Mouse (Mus musculus): Measurements from ENCODE around the gene Olfr49. TPM values are rescaled to one million over a fixed set of nuclear protein-coding genes. Genes with fewer than 3 reads are reported as not detected.
"Not testable (repeated sequence)": the region's sequence is repeated elsewhere in the genome, so short reads cannot be mapped to it uniquely, and the experiment has no call there.

The Olfr49 gene
- polyA plus RNA-seq, 1 experiment from 2014 or later = not detected

DNA sequence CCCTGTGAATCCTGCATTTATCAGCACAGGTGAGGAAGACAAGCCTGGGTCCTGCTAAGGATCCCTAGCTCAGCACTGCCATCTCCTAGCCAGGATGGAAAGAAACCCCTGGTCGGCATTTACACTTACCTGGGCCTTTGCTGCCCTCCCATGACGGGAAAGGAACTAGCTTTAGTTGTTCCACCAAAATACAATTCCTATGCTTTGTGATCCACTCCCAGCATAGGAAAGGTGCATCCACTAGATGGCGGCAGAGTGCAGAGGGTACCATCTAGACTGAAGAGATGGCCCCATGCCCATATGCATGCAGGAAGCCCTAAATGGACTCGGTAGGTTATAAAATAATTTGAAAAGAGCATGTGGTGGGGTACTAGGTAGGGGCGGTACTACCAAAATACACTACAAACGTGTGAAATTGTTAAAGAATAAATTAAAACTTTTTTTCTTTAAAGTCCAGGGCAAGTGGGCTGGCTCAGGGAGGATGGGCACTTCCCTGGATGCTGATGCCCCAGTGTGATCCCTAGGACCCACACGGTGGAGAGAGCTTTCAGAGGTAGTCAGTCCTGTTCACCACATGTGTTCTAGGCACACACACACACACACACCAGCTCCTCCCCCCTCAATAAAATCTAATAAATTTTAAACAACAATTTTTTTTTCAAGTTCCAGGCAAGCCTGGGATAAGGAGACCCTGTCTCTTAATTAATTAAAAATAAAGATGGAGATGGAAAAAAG lies 45.6 kb downstream of the Olfr49 start:
- peak; percentile 71 for ATAC-seq
- Histone ChIP-seq H3K9me3 (no peaks in the 10 kb centered on the region), H3K27ac (0 out of 2 replicates have a peak overlapping the region, but pooled peaks have one; percentile 14), H3K27me3 (no peaks in the 10 kb centered on the region), H3K4me1 (replicated peaks) (peaks cover 12% of the 10 kb centered on the region), H3K9ac (replicated peaks) (no peak overlapping the region), H3K4me2 (replicated peaks) (no peak overlapping the region), H3K36me3 (peaks cover 41% of the 10 kb centered on the region), H3K4me3 (replicated peaks) (no peak overlapping the region)
- 21% methylated on average over 7 of the region's 7 CpGs for WGBS

GRCm38 (mm10) chr14:54236881-54237280 lies 47.9 kb downstream of the Olfr49 start:
- no peaks in the 10 kb centered on the region for H3K9me3 ChIP-seq
- whole genome bisulfite sequencing = 95% methylated on average over 5 of the region's 5 CpGs
- no peaks in the 10 kb centered on the region for H3K27me3 ChIP-seq

GRCm38 (mm10) chr14:54235825-54236540 lies 48.8 kb downstream of the Olfr49 start:
- peaks cover 20% of the 10 kb centered on the region for H3K36me3 ChIP-seq
- H3K4me3 ChIP-seq (replicated peaks) = no peak overlapping the region
- no peak overlapping the region for H3K9ac ChIP-seq (replicated peaks)
- no peak overlapping the region for H3K4me2 ChIP-seq (replicated peaks)
- H3K9me3 ChIP-seq = no peaks in the 10 kb centered on the region
- WGBS = 84% methylated on average over 5 of the region's 5 CpGs
- H3K27me3 ChIP-seq = no peaks in the 10 kb centered on the region
- H3K27ac ChIP-seq = no peak overlapping the region
- no peak for ATAC-seq
- H3K4me1 ChIP-seq (replicated peaks) = peaks cover 22% of the 10 kb centered on the region

More at GRCm38 (mm10) chr14:54236881-54237280, 47.9 kb downstream of the Olfr49 start:
- ATAC-seq = no peak
- Histone ChIP-seq H3K36me3 (peaks cover 29% of the 10 kb centered on the region), H3K4me3 (replicated peaks) (no peak overlapping the region), H3K4me1 (replicated peaks) (peaks cover 16% of the 10 kb centered on the region), H3K9ac (replicated peaks) (no peak overlapping the region), H3K4me2 (replicated peaks) (no peak overlapping the region), H3K27ac (no peak overlapping the region)

DNA sequence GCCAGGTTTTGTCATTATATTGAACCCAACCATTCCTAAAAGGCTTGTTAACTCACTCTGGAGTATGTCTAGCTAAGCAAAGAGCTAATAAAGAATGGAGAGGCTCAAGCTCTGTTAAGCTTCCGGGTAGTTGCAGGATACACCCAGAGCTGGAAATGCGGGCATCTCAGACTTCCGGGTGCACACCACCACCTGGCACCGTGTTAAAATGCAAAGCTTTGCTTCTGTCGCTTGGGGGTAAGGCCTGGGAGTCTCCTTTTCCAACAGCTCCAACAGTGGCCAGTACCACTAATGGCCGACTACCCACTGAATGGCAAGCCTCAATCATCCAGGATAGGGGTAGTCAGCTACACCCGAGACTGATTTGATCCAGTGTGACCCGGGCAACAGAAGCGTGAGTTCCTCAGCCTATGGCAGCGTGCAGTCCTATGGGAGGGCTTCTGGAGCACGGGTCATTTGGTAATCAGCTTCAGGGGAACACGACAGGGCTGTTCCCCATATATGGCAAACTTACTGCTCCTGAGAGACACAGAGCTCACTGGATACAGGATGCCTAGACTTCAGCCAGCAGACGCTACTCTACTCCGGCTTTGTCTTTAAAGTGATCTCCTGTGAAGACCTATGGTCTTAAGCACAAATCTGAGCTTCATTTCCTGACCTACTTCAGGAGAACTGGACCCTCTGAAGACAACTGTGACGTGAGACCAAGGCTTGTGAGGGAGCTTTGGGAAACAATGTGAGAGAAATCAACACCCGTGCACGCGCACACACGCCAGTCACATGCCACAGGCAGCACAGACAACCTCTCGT lies 50.3 kb downstream of the Olfr49 start:
- Histone ChIP-seq H3K4me3 (replicated peaks) (no peak overlapping the region), H3K9ac (replicated peaks) (0 out of 2 replicates have a peak overlapping the region, but pooled peaks have one; percentile 5), H3K9me3 (no peaks in the 10 kb centered on the region), H3K4me1 (replicated peaks) (peaks cover 27% of the 10 kb centered on the region), H3K36me3 (peaks cover 14% of the 10 kb centered on the region), H3K4me2 (replicated peaks) (no peak overlapping the region), H3K27ac (no peak overlapping the region), H3K27me3 (no peaks in the 10 kb centered on the region)
- 79% methylated on average over 20 of the region's 20 CpGs for WGBS
- ATAC-seq = no peak

- 82% methylated on average over 16 of the region's 16 CpGs for WGBS
- H3K9me3 ChIP-seq = no peaks in the 10 kb centered on the region
- 0 out of 2 replicates have a peak overlapping the region, but pooled peaks have one; percentile 10 for H3K9ac ChIP-seq (replicated peaks)
- ATAC-seq = no peak
- H3K36me3 ChIP-seq = peaks cover 14% of the 10 kb centered on the region
- peak overlapping the region; percentile 62; the same call in 1 of the 2 replicates for H3K27ac ChIP-seq
- H3K27me3 ChIP-seq = no peaks in the 10 kb centered on the region
- no peak overlapping the region for H3K4me3 ChIP-seq (replicated peaks)
- H3K4me1 ChIP-seq (replicated peaks) = peaks cover 35% of the 10 kb centered on the region
- H3K4me2 ChIP-seq (replicated peaks) = no peak overlapping the region
Observed at GRCm38 (mm10) chr14:54233559-54234143, 51.1 kb downstream of the Olfr49 start.

DNA sequence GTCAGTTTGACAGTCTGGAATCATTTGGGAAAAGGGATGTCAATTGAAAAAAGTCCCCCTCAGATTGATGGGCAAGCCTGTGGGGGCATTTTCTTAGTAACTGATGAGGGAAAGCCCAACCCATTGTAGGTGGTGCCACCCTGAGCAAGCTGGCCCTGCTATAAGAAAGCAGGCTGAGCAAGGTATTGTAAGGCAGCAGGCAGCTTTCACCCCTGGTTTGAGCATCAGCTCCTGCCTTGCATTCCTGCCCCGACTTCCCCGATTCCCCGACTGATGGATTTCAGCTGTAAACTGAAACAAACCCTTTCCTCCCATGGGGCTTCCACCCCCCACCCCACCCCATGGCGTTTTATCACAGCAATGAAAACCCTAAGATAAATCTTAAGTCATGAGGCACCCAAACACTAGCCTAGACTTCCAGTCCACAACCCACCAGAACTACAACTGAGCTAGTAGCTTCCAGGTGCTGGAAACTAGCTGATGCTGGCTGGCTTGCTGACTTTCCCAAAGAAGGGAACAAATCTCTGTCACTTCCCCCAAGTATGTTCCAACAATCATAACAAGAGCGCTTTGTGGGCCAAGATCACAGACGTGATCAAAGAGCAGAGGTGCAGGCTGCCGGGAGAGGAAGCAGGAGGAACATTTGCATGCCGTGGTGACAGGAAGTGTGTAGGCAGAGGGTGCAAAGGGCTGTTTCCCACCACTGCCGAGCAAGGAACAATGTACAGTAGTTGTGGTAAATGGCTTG lies 51.8 kb downstream of the Olfr49 start:
- no peak for ATAC-seq
- Histone ChIP-seq H3K27ac (peak overlapping the region; percentile 62; the same call in 1 of the 2 replicates), H3K27me3 (no peaks in the 10 kb centered on the region), H3K9ac (replicated peaks) (0 out of 2 replicates have a peak overlapping the region, but pooled peaks have one; percentile 10), H3K4me3 (replicated peaks) (no peak overlapping the region), H3K9me3 (no peaks in the 10 kb centered on the region), H3K36me3 (peaks cover 14% of the 10 kb centered on the region), H3K4me1 (replicated peaks) (peaks cover 42% of the 10 kb centered on the region), H3K4me2 (replicated peaks) (no peak overlapping the region)
- WGBS = 61% methylated on average over 9 of the region's 9 CpGs

DNA sequence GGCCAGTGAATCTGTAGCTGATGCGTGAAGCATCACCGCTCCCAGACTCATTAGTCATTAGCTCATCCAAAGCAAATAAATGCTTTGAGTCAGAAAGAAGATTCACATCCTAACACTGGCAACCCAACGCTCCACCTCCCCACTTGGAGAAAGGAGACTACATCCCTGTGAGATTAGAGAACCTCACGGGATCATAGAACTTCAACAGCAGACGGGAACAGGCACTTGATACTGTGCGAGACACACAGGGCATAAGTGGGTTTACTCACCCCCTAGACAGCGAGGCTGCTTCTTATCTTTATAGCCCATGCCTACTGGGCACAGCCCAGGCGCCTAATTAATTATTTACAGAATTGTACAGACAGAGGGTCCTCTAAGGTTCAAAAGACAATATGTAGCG lies 52.6 kb downstream of the Olfr49 start:
- H3K27ac ChIP-seq = peak overlapping the region; percentile 58
- no peaks in the 10 kb centered on the region; the same call in 1 of the 2 replicates for H3K27me3 ChIP-seq

DNA sequence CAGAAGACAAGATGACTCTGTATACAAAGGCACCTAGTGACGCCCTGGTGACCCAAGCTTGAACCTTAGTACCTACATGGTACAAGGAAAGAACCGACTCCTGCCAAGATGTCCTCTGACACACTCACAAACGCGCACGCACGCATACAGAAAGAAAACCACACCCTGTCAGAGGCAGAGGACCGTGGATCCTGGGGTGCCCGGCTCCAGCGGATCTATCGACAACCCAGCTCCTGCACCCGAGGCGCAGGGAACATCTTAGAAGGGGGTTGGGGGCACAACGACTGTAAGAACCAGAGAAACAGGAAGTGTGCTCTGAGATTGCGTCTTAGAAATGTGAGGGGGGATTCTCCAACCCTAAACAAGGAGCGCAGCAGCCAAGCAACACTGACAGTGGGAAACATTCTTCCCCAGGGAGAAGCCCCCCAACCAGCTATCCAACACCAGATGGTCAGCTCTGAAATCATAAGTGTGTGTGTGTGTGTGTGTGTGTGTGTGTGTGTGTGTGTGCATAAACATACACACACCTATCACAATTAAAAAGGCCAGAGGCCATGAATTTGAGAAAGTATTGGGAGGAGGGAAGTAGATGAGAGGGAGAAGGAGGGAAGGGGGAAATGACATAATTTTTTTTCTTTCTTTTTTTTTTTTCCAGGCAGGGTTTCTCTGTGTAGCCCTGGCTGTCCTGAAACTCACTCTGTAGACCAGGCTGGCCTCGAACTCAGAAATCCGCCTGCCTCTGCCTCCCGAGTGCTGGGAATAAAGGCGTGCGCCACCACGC lies 53.4 kb downstream of the Olfr49 start:
- Histone ChIP-seq H3K9ac (replicated peaks) (no peak overlapping the region), H3K4me1 (replicated peaks) (peaks cover 40% of the 10 kb centered on the region), H3K4me2 (replicated peaks) (no peak overlapping the region), H3K9me3 (no peaks in the 10 kb centered on the region), H3K27me3 (no peaks in the 10 kb centered on the region; the same call in 1 of the 2 replicates), H3K4me3 (replicated peaks) (no peak overlapping the region), H3K27ac (peak overlapping the region; percentile 58), H3K36me3 (peaks cover 14% of the 10 kb centered on the region)
- no peak for ATAC-seq
- WGBS = 90% methylated on average over 21 of the region's 21 CpGs

More for the DNA sequence above, 52.6 kb downstream of the Olfr49 start:
- H3K4me3 ChIP-seq (replicated peaks) = no peak overlapping the region
- no peak overlapping the region for H3K4me2 ChIP-seq (replicated peaks)
- H3K9me3 ChIP-seq = no peaks in the 10 kb centered on the region
- ATAC-seq = peak; percentile 32; the same call in 1 of the 2 replicates
- WGBS = 57% methylated on average over 9 of the region's 9 CpGs
- no peak overlapping the region for H3K9ac ChIP-seq (replicated peaks)
- peaks cover 42% of the 10 kb centered on the region for H3K4me1 ChIP-seq (replicated peaks)
- H3K36me3 ChIP-seq = peaks cover 14% of the 10 kb centered on the region

DNA sequence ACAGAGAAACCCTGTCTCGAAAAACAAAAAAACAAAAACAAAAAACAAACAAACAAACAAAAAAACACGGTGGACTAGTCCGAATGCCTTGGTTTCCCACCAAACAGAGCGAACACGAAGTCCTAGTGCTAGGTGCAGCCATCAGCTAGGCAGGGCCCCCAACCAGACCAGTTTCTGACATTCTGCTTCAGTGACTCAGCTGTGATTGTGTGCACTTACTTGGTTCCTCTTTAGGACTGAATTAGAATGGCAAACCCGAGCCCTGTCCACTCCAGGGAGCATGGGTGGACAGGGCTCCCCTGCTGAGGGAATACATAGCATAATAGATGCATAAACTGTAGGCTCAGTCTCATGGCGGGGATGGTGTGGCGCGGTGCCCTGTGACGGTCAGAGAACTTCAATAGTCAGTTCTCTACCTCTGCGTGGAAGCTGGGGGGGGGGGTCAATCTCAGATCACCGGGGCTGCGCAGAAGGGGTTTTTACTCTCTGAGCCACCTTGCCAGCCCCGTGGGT lies 54.0 kb downstream of the Olfr49 start:
- Histone ChIP-seq H3K4me3 (replicated peaks) (no peak overlapping the region), H3K4me1 (replicated peaks) (peaks cover 40% of the 10 kb centered on the region), H3K36me3 (peaks cover 12% of the 10 kb centered on the region), H3K27ac (no peak overlapping the region), H3K27me3 (no peaks in the 10 kb centered on the region; the same call in 1 of the 2 replicates), H3K9me3 (no peaks in the 10 kb centered on the region), H3K4me2 (replicated peaks) (no peak overlapping the region), H3K9ac (replicated peaks) (no peak overlapping the region)
- 85% methylated on average over 14 of the region's 14 CpGs for whole genome bisulfite sequencing
- ATAC-seq = no peak

GRCm38 (mm10) chr14:54229849-54230248 lies 54.9 kb downstream of the Olfr49 start:
- H3K9me3 ChIP-seq; ATAC-seq; H3K36me3 ChIP-seq; H3K27me3 ChIP-seq; H3K4me2 ChIP-seq (replicated peaks); H3K4me3 ChIP-seq (replicated peaks); H3K9ac ChIP-seq (replicated peaks): not testable (repeated sequence)
- WGBS = 76% methylated on average over 4 of the region's 4 CpGs
- peaks cover 47% of the 10 kb centered on the region for H3K4me1 ChIP-seq (replicated peaks)
- peak overlapping the region; percentile 86; the same call in 1 of the 2 replicates for H3K27ac ChIP-seq
